Mouse (Mus musculus): ENCODE results near the gene Nup133.
"Not testable (repeated sequence)": the region's sequence is repeated elsewhere in the genome, so short reads cannot be mapped to it uniquely, and the experiment has no call there.

Nup133 gene

GRCm38 (mm10) chr8:123948942-123949685 lies at the start of gene Nup133:
TSS of gene Nup133 (minus strand) at chr8:123949265.
- in situ Hi-C loops (cut with MboI), result no loop called here

- in situ Hi-C loops (cut with MboI), result no loop called here
These were observed 44.9 kb upstream of the Nup133 start for GRCm38 (mm10) chr8:123993997-123994396.

- in situ Hi-C loops (cut with MboI), result no loop called here
These were observed 44.5 kb upstream of the Nup133 start for GRCm38 (mm10) chr8:123993597-123993996.

GRCm38 (mm10) chr8:123992587-123992986 lies 43.5 kb upstream of the Nup133 start:
- in situ Hi-C loops (cut with MboI), result no loop called here

DNA sequence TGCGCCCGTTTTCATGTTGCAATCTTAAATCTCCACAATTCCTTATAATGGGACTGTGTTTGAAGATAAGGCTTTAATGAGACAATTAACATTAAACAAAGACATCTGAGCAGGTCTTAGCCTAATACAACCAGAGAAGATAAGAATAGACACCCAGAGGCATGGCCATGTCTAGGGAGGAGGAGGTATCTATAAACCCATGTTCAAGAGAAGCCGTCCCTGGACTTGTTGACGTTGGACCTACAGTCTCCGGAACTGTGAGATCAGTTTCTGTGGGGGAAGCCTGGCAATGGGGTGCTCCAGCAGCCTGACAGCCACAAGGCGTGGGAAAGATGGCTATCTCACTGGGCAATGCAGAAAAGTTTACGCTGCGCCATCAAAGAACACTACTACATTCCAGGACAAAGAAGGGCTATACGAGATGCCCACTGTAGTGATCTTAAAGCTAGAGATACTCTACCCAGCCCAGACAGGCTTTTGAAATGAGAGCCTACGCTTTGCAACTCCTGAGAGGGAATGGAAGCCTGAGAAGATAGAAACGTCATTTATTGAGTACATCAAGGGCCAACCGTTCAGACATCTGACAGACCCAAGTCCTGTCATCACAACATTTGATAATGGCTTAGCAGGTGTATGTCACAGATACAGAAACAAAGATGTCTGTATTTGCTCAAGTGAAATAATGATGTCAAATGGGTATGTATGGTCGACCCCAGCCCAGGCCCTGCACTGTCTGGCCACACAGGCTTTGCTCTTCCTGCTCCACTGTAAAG lies 41.4 kb upstream of the Nup133 start:
- in situ Hi-C loops (cut with MboI), result no loop called here

- in situ Hi-C loops (cut with MboI), result no loop called here
These were observed 40.1 kb upstream of the Nup133 start for GRCm38 (mm10) chr8:123989128-123989527.

- in situ Hi-C loops (cut with MboI), result no loop called here
These were observed 39.6 kb upstream of the Nup133 start for GRCm38 (mm10) chr8:123988605-123989038.

DNA sequence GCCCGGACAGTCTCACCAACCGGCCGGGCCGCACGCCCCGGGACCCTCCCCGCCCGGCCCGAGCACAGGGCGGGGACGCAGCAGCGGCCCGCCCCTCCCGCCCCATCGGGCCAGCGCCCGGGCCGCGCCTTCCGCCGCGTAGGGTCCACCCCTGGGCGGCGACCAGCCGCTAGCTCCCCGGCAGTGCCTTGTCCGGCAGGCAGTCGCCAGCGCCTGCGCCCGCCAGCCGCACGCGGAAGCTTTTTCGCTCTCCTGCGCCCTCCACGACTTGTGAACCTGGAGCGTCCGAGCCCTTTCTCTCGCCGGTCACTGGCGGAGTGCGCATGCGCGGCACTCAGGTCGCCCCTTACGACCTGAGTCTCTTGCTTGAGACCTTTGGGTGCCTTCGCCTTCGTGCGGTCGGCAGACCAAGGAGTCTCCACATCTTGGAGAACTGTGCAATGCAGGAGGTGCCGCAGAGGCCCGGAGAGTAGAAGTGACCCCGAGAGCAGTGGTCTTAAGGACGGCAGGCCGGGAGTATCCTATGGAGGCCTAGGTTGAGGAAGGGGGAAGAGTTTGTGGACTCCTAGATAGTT lies 33.8 kb upstream of the Nup133 start, which contains the start of gene Abcb10:
Abcb10 (minus strand) TSS at position 297 of the 575 bp plus-strand sequence.
- in situ Hi-C loops (cut with MboI), result no loop called here

DNA sequence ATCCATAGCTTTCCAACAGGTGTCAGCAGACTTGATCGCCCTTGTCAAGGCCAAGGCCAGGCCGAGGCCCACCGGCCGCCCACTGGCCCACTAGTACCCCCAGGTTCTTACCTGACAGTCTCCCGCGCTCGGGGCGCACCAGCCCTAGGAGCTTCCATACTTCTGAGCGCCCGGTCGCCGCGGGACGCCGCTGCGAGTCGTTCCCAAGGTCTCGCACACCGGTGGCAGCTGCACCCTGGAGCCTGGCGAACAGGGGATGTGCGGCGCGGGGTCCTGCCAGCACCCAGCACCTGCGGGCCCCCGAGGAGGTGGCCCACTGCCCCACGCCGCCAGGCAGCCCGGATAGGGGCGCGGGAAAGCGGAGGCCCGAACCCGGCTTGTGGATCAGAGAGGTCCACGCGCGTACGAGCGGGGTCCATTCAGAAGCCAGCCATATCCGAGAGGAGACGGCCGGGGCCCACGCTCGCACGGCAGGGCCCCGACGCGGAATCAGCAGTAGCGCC lies 33.3 kb upstream of the Nup133 start:
- in situ Hi-C loops (cut with MboI), result no loop called here

GRCm38 (mm10) chr8:123981674-123982073 lies 32.6 kb upstream of the Nup133 start:
- in situ Hi-C loops (cut with MboI), result no loop called here

GRCm38 (mm10) chr8:123980239-123980638 lies 31.2 kb upstream of the Nup133 start:
- in situ Hi-C loops (cut with MboI), result no loop called here

DNA sequence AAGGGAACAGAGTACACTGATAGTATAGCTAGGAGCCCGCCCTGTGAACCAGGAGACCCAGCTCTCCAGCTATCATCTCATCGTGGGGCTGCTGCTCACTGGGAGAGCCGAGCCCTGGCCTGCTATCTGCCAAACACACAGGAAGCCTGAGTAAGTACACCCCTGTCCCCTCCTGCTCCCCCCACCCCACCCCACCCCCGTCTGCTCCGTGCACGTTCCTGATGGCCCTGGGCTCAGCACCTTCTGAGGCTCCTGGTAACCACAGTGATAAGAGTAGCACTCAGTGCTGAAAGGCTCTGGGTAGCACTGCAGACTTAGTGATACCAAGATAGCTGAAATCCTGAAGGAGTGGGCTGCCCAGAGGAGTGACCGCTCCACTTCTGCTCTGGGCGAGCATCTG lies 29.9 kb upstream of the Nup133 start:
- in situ Hi-C loops (cut with MboI), result no loop called here

DNA sequence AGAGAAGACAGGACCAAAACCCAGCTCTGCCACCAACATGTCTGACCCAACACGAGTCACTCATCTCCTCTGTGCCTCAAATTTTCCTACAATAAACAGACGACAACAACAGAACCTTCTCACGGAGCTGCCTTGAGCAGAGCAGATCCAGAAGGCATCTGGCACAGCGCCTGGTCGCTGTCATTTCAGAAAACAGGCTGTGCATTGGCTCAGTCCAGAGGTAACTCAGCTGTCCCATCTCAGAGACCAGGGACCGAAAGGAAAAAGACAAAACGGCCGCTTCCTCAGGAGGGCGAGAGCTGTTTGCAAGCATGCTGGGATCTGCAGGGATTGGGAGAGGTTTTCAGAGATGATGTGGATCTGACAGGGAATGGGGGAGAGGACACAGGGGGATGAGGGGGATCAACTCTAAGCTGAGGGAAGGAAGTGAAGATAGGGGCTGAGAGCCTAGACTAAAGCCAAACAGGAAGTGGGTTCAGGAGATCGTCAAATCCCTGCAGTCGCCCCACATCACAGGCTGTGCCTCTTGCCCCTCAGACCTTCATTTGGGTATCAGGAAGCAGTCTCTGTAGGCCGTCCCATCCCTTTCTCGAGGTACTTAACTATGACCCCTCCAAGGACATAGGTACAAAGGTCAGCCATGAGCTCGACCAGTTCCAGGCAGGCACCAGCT lies 29.2 kb upstream of the Nup133 start:
- in situ Hi-C loops (cut with MboI), result no loop called here

- in situ Hi-C loops (cut with MboI), result no loop called here
These were observed 28.4 kb upstream of the Nup133 start for GRCm38 (mm10) chr8:123977499-123977898.

- in situ Hi-C loops (cut with MboI), result no loop called here
These were observed 24.4 kb upstream of the Nup133 start for GRCm38 (mm10) chr8:123973495-123973894.

GRCm38 (mm10) chr8:123966896-123967295 lies 17.8 kb upstream of the Nup133 start:
- in situ Hi-C loops (cut with MboI), result no loop called here

GRCm38 (mm10) chr8:123961371-123961770 lies 12.3 kb upstream of the Nup133 start:
- in situ Hi-C loops (cut with MboI), result no loop called here

DNA sequence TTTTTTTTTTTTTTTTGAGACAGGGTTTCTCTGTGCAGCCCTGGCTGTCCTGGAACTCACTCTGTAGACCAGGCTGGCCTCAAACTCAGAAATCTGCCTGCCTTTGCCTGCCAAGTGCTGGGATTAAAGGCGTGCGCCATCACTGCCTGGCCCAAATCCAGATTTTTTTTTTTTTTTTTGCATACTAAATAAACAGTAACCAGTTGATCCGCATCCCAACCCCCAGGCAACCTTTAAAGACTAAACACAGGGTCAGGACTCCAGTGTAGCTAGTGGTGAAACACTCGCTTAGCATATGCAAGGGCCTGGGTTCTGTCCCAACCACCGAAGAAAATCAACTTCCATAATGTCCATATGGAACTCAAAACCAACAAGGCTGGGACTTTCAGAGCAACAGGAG lies 11.5 kb upstream of the Nup133 start:
- in situ Hi-C loops (cut with MboI), result not testable (repeated sequence)

DNA sequence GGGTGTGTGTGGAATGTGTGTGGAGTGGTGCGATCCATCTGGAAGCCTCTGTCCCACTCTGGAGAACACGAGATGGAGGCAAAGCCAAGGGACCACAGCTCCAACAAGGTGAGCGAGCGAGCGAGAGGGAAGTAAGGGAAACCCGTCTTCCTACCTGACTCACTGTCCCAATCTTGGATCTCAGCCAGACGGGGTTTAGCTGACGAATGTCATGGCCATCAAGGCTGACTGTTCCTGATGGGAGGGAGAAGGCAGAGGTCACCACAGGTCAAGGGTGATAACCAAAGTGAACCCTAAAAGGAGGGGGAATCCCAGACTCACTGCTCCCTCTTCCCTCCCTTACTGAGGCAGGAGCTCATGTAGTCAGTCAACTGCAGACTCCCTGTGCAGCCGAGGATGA lies 11.0 kb upstream of the Nup133 start:
- in situ Hi-C loops (cut with MboI), result no loop called here

- in situ Hi-C loops (cut with MboI), result no loop called here
These were observed 10.4 kb upstream of the Nup133 start for GRCm38 (mm10) chr8:123959473-123959872.

DNA sequence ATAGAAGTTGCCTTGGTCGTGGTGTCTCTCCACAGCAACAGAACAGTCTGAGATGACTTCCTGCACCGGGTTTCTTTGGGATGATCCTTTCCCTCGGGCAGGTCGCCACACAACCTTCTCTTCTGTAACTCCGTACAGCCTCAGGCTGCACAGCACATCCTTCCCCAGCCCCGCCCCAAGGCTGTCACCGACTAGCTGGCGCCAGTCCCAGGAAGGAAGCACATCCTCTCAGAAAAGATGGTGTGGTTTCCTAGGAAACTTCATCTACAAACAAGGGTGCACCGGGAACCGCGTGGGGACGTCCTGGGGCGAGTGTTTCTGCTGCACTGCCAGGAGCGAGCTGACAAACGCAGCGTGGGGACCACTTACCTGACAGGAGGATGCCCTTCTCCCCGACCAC lies 9.1 kb upstream of the Nup133 start:
- in situ Hi-C loops (cut with MboI), result no loop called here

DNA sequence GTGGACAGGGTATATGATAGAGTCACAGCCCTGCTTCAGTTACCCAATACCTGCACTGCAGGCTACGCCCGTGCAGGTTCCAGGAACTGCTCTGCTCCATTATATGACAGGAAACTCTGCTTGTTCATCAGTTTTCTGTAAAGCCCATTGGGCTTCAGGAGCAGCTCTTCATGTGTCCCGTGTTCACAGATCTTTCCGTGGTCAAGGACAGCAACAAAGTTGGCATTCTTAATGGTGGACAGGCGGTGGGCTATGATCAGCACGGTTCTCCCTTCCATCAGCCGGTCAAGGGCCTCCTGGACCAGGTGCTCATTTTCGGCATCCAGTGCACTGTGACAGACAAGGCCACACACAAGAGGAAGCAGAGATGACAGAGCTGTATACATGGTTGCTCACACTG lies 5.2 kb upstream of the Nup133 start:
- in situ Hi-C loops (cut with MboI), result no loop called here

All from mature B cell (primary cell).